Mouse (Mus musculus) thymus, postnatal 36 days (tissue): ENCODE results near the gene Rab32.
"Not testable (repeated sequence)": the region's sequence is repeated elsewhere in the genome, so short reads cannot be mapped to it uniquely, and the experiment has no call there.

ENCODE experiments used
- DNase-seq, 2 experiments: peaks; one replicate each; pipeline ENCODE4 v3.0.0; 2022; ENCODE audit warnings: mixed read lengths in 2 of 2

The Rab32 gene

DNA sequence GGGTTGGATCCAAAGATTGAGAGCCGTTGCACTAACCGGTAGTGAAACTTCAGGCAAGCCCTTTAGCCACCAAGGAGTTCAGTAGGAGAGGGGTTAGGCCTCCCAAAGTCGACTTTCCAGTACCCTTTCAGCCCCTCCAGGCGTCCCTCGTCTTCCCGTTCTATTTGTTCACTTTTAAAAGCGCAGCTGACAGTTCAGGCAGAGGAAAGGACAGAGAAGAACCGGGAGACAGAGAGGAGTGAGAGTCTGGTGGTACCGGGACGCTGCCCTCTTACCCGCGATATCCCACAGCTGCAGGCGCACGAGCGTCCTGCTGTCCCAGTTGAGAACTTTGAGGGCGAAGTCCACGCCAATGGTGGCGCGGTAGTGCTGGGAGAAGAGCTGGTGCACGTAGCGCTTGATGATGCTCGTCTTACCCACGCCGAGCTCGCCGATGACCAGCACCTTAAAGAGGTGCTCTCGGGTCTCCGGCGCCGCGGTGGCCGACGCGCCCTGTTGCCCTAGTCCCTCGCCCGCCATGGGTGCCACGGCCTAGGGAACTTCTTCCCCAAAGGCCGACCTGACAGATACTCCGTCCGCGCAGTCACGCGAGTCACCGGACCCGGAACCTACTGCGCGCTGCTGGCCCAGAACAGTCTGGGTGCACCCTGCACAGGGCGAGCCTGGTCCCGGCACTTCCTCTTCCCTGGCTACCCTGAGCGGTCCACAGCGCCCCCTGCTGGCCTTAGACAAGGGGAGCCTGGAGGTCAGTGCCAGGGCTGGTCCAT lies at the start of gene Rab32:
TSS of gene Rab32 (minus strand) at position 696 of the 767 bp plus-strand sequence.
- DNase-seq: peak; percentile 83 to 86

DNA sequence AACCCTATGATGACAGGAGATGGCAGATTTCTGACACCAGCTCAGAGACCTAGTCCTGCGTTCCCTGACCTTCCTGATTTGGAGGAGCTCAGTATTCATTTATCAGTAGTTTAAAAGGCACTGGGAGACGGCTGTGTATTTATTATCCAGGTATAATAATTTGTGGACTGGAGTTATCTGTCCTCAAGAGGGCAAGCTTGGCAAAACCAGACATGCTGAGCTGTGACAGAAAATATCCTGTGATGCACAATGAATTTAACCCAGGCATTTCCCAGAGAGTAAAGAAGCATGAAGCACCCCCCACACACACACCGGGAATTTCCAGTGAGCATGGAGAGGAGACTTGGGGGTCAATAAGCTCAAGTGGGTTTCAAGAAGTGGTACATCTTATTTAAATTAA lies 42.7 kb upstream of the Rab32 start:
- no peak for DNase-seq

DNA sequence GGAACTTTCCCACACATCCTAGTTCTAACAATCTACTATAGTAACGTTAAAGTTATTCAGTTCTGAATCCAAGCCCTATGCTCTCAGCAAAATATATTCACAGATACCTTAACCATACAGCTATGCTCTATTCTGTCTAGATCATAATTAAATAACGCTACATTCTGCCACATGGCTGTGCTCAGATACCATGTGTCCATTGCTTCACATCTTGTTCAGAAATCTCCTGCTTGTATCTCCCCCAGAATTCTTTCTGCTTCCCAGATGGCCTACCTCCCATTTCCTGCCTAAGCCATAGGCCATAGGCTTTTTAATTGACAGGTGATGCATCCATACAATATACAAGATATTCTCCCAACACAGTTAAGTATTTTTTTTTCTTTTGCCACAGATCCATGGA lies 39.4 kb upstream of the Rab32 start:
- DNase-seq: not testable (repeated sequence)

DNA sequence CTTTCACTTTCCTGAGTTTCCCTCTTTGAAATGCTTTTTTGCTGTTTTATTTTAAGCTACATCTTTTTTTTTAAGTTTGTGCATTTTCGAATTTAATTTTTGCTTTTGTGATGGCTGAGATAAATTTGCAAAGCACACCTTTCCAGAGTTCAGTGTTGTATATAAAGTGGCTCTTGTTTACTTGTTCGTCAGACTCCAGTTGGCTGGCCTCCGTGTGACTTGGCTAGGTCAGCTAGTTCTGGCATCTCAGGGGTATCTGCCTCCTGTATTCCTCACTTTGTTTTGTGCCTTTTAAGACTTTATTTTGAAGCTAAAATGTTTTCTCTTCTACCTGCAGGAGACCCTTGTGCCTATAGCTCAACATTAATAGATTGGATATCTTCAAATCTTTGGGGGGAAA lies 22.7 kb upstream of the Rab32 start:
- no peak for DNase-seq

DNA sequence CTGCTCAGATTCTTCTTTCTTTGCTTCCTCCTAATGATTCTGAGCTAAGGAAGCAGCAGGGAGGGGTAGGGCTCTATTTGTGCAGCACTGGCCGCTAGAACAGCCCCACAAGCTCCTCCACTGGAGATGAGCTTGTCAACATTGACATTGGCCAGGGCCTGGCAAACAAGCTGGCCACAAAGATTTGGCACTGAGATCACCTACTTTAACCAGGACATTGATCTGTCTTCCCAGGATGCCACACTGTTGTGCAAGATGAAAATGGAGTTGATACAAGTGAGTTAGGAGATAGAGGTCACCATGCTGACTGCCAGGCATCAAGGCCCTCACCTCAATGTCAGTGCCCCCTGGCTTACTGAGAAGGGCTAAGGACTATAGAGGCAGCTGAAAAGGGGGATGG lies 21.8 kb upstream of the Rab32 start:
- DNase-seq: no peak

DNA sequence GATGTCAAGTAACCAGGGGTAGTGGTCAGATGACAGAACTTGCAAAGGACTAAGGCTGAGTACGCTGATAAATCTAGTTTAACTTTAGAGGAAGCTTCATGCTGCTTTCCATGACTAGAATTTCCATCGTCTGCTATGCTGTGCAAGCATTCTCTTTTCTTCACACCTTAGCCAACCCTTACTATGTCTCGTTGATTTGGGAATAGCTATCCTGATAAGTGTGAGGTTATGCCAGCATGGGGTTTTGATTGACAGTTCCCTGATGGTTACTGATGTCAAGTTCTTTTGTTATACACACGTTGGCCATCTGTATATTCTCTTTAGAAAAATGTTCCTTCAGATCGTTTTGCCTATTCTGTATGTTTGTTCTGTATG lies 259 bp upstream of the Rab32 start:
- no peak for DNase-seq

DNA sequence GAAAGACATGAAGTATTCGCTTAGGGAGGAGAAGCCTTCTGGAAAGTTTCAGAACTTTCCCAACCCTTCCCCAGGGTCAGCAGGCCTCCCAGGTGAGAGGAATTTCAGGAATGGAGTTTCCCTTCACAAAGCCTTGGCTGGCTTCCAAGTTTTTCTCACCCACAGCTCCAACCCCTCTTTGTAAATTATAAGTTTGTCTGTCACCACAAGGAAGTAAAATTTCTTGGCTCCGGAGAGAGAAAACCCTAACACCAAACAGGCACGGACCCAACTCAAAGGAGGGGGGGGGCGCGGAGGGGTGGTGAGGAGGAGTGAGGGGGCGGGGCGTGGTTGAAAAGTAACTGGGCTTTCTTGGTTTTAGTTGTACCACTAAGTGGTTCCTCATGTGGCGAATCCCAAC lies 980 bp downstream of the Rab32 start:
- DNase-seq: peak; percentile 4 to 12

DNA sequence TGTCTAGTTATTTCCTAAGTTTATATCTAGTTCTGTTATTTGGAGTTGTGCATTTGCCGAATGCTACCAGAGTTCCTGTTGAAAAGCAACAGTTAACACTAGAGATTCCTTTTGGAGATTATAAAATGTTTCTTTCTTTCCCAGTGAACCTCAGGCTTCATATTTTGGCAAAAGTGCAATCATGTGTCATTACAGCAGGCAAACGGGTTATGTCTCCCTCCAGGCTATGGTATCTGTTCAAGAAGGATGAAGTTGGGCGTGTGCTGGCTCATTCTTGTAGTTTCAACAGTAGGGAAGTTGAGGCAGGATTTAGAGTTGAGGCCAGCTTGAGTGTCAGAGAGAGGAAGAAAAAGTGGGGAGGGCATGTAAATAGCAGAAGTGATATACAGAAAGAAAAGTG lies 2.4 kb downstream of the Rab32 start:
- DNase-seq: no peak

DNA sequence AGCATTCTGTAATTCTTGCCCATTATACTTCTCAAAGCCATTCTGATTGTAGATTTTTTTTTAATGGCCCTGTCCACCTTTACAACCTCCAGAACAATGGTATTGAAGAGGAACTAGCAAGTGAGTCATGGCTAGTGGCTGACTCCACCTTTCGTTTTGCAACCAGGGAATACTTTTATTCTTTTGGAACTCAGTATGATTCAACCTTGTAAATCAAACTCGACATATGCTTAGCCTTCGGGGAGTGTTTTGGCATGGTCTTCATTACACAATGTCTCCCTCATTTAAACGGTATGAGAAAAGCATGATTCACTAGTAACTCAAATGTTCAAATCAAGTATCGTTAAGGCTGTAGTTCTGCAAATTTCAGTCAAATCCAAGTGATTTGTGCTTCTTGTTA lies 2.8 kb downstream of the Rab32 start:
- DNase-seq: no peak

DNA sequence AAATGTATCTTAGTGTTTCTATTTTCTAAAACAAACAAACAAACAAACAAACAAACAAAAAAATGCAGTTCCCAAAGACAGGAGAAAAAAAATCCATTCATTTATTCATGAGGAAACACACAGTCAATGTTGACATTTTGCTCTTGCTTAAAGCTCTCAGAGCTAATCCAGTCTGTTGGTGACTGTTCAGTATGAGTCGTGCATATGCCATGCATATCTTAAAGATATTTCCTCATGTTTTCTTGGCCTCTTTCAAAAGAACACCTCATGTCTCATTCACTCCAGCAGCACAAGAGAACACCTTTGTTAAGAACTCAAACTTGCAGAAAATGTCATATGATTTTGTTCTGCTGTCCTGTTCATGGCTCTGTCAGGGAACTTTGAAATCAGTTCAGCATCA lies 7.9 kb downstream of the Rab32 start:
- no peak for DNase-seq

DNA sequence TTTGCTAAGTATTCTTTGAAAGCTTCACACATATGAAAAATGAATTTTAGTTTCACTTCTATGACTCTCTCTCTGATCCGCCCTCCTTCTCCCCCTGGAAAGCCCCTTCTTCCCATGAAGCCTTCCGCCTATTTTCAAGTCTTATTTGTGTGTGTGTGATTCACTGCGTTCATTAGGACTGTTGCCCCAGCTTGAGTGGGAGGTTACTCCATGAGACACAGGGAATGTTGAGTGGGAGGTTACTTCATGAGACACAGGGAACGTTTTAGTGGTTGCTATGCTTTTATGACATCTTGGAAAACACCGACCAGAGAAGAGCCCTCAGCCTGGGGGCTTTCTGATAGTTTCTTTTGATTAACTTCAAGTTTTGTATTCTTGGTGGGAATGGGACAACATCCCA lies 11.4 kb downstream of the Rab32 start:
- no peak for DNase-seq

DNA sequence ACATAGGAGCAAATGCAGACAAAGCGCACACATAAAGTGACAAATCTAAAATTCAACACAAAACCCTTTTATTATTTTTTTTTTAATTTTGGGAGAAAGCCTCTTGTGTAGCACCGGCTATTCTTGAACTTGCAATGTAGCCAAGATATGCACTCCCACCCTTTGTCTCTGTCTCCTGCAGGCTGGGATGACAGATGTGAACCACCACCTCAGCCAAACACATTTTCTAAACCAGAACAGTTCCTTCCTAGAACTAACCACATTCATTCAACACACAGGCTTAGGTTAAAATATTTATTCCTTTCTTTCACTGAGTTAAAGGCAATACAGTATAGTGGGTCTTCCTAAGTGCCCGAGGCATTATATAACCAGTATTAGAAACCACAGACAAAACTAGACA lies 13.1 kb downstream of the Rab32 start:
- no peak for DNase-seq
